Mouse (Mus musculus) CH12.LX (cell line): ENCODE measurements at regions not wholly inside any gene's neighbourhood (a gene's known extent, or its start where the extent isn't known, plus 50 kb on each side); places are given as distances from the start of the nearest gene placed in this dataset.
A peak's percentile ranks its signal among the peaks of the same experiment; 100 is the strongest.

ENCODE experiments used
- DNase-seq: peaks from one replicate; pipeline ENCODE4 v3.0.0-alpha.2; 2013; ENCODE audit errors: extremely low read depth
- H3K27ac ChIP-seq: 2 replicates; pipeline ENCODE4 v1.5.1; 2012; ENCODE audit warnings: low read depth, mild to moderate bottlenecking, control low read depth, moderate library complexity; ENCODE audit not compliant: insufficient read depth
- H3K27me3 ChIP-seq: replicated peaks from 2 replicates; pipeline ENCODE3; 2012; ENCODE audit warnings: inconsistent platforms
- H3K36me3 ChIP-seq, 2 experiments: replicated peaks in 1 of 2; 2 replicates each; pipeline versions ENCODE3 to v1.6.1; 2012; ENCODE audit warnings: inconsistent platforms in 1 of 2, low read length in 1 of 2, mild to moderate bottlenecking in 1 of 2, mixed read lengths in 1 of 2, moderate library complexity in 1 of 2; ENCODE audit not compliant: control insufficient read depth in 1 of 2, insufficient read depth in 1 of 2
- H3K4me1 ChIP-seq, 2 experiments: 2 replicates each; pipeline ENCODE4 v1.6.1; 2012; ENCODE audit warnings: inconsistent platforms in 1 of 2, moderate library complexity in 1 of 2; ENCODE audit not compliant: insufficient read depth in 2 of 2, control insufficient read depth in 1 of 2
- H3K4me2 ChIP-seq: 2 replicates; pipeline ENCODE4 v1.6.1; 2012; ENCODE audit warnings: low read depth, mild to moderate bottlenecking, control low read depth; ENCODE audit not compliant: poor library complexity, insufficient read depth, severe bottlenecking
- H3K4me3 ChIP-seq, 3 experiments: fragments of 150-350 bp in 1 of 3; sonication (generic) in 1 of 3; replicated peaks in 1 of 3; 2 replicates each; pipeline versions ENCODE3 to v1.5.1; 2011 to 2012; ENCODE audit warnings: low read depth in 2 of 3, low read length in 2 of 3, mild to moderate bottlenecking in 2 of 3, moderate library complexity in 2 of 3, control low read depth in 1 of 3, improper control_type of control experiment in 1 of 3, inconsistent platforms in 1 of 3, mixed read lengths in 1 of 3; ENCODE audit not compliant: poor library complexity in 1 of 3
- H3K79me2 ChIP-seq: replicated peaks from 2 replicates; pipeline ENCODE4 v1.6.1; 2012; ENCODE audit warnings: mild to moderate bottlenecking, moderate library complexity; ENCODE audit not compliant: control insufficient read depth, poor library complexity, insufficient read depth, severe bottlenecking; ENCODE audit errors: extremely low read depth
- H3K9ac ChIP-seq: 2 replicates; pipeline ENCODE4 v1.6.1; 2012; ENCODE audit warnings: low read depth, mild to moderate bottlenecking, control low read depth, moderate library complexity; ENCODE audit not compliant: insufficient read depth
- H3K9me3 ChIP-seq: replicated peaks from 2 replicates; pipeline ENCODE3; 2012; ENCODE audit warnings: low read length, inconsistent platforms, mixed read lengths
- BHLHE40 ChIP-seq: IDR thresholded peaks from 2 replicates; pipeline ENCODE4 v1.6.1; 2011; ENCODE audit warnings: mild to moderate bottlenecking, low read depth, low read length, improper control_type of control experiment
- CTCF ChIP-seq, 2 experiments: IDR thresholded peaks in 1 of 2; conservative IDR thresholded peaks in 1 of 2; 2 replicates each; pipeline ENCODE4 v1.5.1; 2011 to 2012; ENCODE audit warnings: low read depth in 2 of 2, low read length in 2 of 2, improper control_type of control experiment in 1 of 2, inconsistent platforms in 1 of 2, mild to moderate bottlenecking in 1 of 2, moderate library complexity in 1 of 2
- E2F4 ChIP-seq: IDR thresholded peaks from 2 replicates; pipeline ENCODE4 v1.6.1; 2011; ENCODE audit warnings: low read depth, low read length, improper control_type of control experiment; ENCODE audit not compliant: insufficient replicate concordance
- ELF1 ChIP-seq: IDR thresholded peaks from 2 replicates; pipeline ENCODE4 v1.6.1; 2014; ENCODE audit warnings: low read depth, mild to moderate bottlenecking, inconsistent platforms, low read length, improper control_type of control experiment
- EP300 ChIP-seq: IDR thresholded peaks from 2 replicates; pipeline ENCODE4 v1.6.1; 2011; ENCODE audit warnings: low read length, improper control_type of control experiment
- ETS1 ChIP-seq: conservative IDR thresholded peaks from 2 replicates; pipeline ENCODE4 v1.6.1; 2012; ENCODE audit warnings: low read depth, mild to moderate bottlenecking, inconsistent platforms, low read length, improper control_type of control experiment, moderate library complexity
- IRF4 ChIP-seq: IDR thresholded peaks from 2 replicates; pipeline ENCODE4 v1.6.1; 2014; ENCODE audit warnings: low read depth, mild to moderate bottlenecking, inconsistent platforms, low read length, improper control_type of control experiment
- JUN ChIP-seq: IDR thresholded peaks from 2 replicates; pipeline ENCODE4 v1.6.1; 2011; ENCODE audit warnings: low read depth, mild to moderate bottlenecking, low read length, improper control_type of control experiment, moderate library complexity; ENCODE audit not compliant: insufficient read depth
- MAFK ChIP-seq: IDR thresholded peaks from 2 replicates; pipeline ENCODE4 v1.6.1; 2011; ENCODE audit warnings: low read length, improper control_type of control experiment; ENCODE audit not compliant: insufficient replicate concordance
- MAZ ChIP-seq: IDR thresholded peaks from 2 replicates; pipeline ENCODE4 v1.6.1; 2012; ENCODE audit warnings: low read depth, mild to moderate bottlenecking, inconsistent platforms, low read length, improper control_type of control experiment, moderate library complexity
- POLR2A ChIP-seq: IDR thresholded peaks from 2 replicates; pipeline ENCODE4 v1.6.1; 2011; ENCODE audit warnings: low read depth, mild to moderate bottlenecking, improper control_type of control experiment, low read length
- POLR2AphosphoS2 ChIP-seq: IDR thresholded peaks from 2 replicates; pipeline ENCODE4 v1.6.1; 2011; ENCODE audit warnings: low read depth, low read length, improper control_type of control experiment
- RAD21 ChIP-seq: IDR thresholded peaks from 2 replicates; pipeline ENCODE4 v1.6.1; 2011; ENCODE audit warnings: low read depth, mild to moderate bottlenecking, low read length, improper control_type of control experiment, moderate library complexity
- SIN3A ChIP-seq: IDR thresholded peaks from 2 replicates; pipeline ENCODE4 v1.6.1; 2012; ENCODE audit warnings: low read length, improper control_type of control experiment, inconsistent platforms
- UBTF ChIP-seq: IDR thresholded peaks from 2 replicates; pipeline ENCODE4 v1.6.1; 2012; ENCODE audit warnings: low read depth, mild to moderate bottlenecking, inconsistent platforms, low read length, improper control_type of control experiment, moderate library complexity
- ZC3H11A ChIP-seq: IDR thresholded peaks from 2 replicates; pipeline ENCODE4 v1.6.1; 2012; ENCODE audit warnings: low read depth, mild to moderate bottlenecking, inconsistent platforms, low read length, improper control_type of control experiment
- ZNF384 ChIP-seq: IDR thresholded peaks from 2 replicates; pipeline ENCODE4 v1.6.1; 2012; ENCODE audit warnings: low read depth, low read length, improper control_type of control experiment, inconsistent platforms
- dilution Hi-C: fragments of 300-500 bp; cut with MboI; formaldehyde crosslinking; loops from 2 replicates; pipeline ENCODE4 v1.14.3; 2020; ENCODE audit warnings: low sequenced_read_pairs; ENCODE audit not compliant: extremely low pct_unique_long_range_greater_than_20kb, extremely low pct_ligation_motif_present
- in situ Hi-C: fragments of 300-500 bp; cut with MboI; formaldehyde crosslinking; loops from 3 replicates; pipeline ENCODE4 v1.14.3; 2019; ENCODE audit warnings: low sequenced_read_pairs, low pct_ligation_motif_present, low pct_unique_long_range_greater_than_20kb, mixed read lengths

- Histone ChIP-seq H3K36me3 (no peaks in the 10 kb centered on the region), H3K9me3 (no peaks in the 10 kb centered on the region), H3K79me2 (no peaks in the 10 kb centered on the region), H3K9ac (no peak overlapping the region), H3K27me3 (no peaks in the 10 kb centered on the region), H3K4me1 (no peaks in the 10 kb centered on the region), H3K4me3 (no peak overlapping the region), H3K4me2 (no peak overlapping the region), H3K27ac (no peak overlapping the region)
- dilution Hi-C loops: no loop called here
- no peak for DNase-seq
- TF ChIP-seq UBTF: no peak
- no peak for TF ChIP-seq EP300
- no peak for TF ChIP-seq E2F4
- TF ChIP-seq JUN: no peak
- TF ChIP-seq SIN3A: no peak
- TF ChIP-seq POLR2AphosphoS2: no peak
- TF ChIP-seq POLR2A: no peak
- TF ChIP-seq MAFK: no peak
- TF ChIP-seq ZC3H11A: no peak
- no peak for TF ChIP-seq IRF4
- TF ChIP-seq ZNF384: no peak
- no peak for TF ChIP-seq ELF1
- TF ChIP-seq RAD21: no peak
- in situ Hi-C loops: no loop called here
These were observed 226.5 kb downstream of the Ppp1r3a start for GRCm38 (mm10) chr6:14528564-14528963.

- H3K27ac ChIP-seq: no peak overlapping the region
- in situ Hi-C loops: no loop called here
- H3K27me3 ChIP-seq: no peaks in the 10 kb centered on the region
- TF ChIP-seq MAZ (no peak), RAD21 (peak; percentile 3), CTCF (conservative IDR thresholded peaks at IDR 0.05 in 1 of 2, IDR thresholded peaks at IDR 0.05 in 1 of 2; ENCODE audit: low read depth in 2 of 2, low read length in 2 of 2) (peak; percentile 41 to 69)
- no peak overlapping the region for H3K9ac ChIP-seq
- dilution Hi-C loops: no loop called here
- H3K36me3 ChIP-seq: no peaks in the 10 kb centered on the region
- no peak overlapping the region for H3K4me3 ChIP-seq
- peak; percentile 43 for DNase-seq
- no peak overlapping the region for H3K4me2 ChIP-seq
- peaks cover 0 to 14% of the 10 kb centered on the region in 2 experiments; a peak in 2 of 4 replicates for H3K4me1 ChIP-seq
- no peaks in the 10 kb centered on the region for H3K79me2 ChIP-seq
- no peaks in the 10 kb centered on the region for H3K9me3 ChIP-seq
These were observed 232.3 kb downstream of the Ppp1r3a start for GRCm38 (mm10) chr6:14522742-14523141.

GRCm38 (mm10) chr6:14521321-14521720, 233.8 kb downstream of the Ppp1r3a start:
- dilution Hi-C loops (no loop called here), in situ Hi-C loops (no loop called here)
- no peak overlapping the region for H3K4me2 ChIP-seq

More at GRCm38 (mm10) chr6:14521321-14521720, 233.8 kb downstream of the Ppp1r3a start:
- no peaks in the 10 kb centered on the region for H3K9me3 ChIP-seq
- no peak overlapping the region for H3K9ac ChIP-seq
- no peaks in the 10 kb centered on the region for H3K27me3 ChIP-seq
- no peaks in the 10 kb centered on the region for H3K79me2 ChIP-seq
- H3K27ac ChIP-seq: no peak overlapping the region
- 0 out of 2 replicates have a peak, but pooled peaks have one; percentile 15 for TF ChIP-seq ETS1
- 0 out of 2 replicates have a peak, but pooled peaks have one; percentile 21 for TF ChIP-seq EP300
- no peak for TF ChIP-seq BHLHE40
- DNase-seq: peak; percentile 74
- no peaks in the 10 kb centered on the region for H3K36me3 ChIP-seq
- no peak overlapping the region for H3K4me3 ChIP-seq
- peaks cover 0 to 14% of the 10 kb centered on the region in 2 experiments; a peak in 2 of 4 replicates for H3K4me1 ChIP-seq
